Mouse (Mus musculus): Measurements from ENCODE around the gene Napsa. TPM values are rescaled to one million over a fixed set of nuclear protein-coding genes. Genes with fewer than 3 reads are reported as not detected.

Gene Napsa
- 13.7 and 52.5 TPM in 2 replicates for total RNA-seq (2012; rRNA removed)

DNA sequence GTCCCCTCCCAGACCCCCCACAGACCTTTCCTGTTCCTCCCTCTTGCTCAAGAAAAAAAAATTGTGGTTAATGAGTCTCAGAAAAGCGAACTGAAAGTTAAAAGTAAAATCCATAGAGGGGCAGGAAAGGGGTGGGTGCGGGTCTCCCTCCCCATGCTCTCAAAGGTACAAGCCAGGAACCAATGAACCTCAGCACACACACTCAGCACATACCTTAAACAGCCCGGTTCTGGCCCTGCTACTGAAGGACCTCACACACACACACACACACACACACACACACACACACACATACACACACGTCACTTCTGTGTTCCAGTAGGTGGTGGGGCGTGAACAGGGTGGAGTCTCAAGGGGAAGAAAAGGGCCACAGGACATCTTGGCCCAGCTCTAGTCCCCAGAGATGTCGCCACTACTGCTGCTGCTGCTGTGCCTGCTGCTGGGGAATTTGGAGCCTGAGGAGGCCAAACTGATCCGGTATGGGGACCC, at the start of gene Napsa:
Napsa (plus strand) TSS at position 168 of the 489 bp plus-strand sequence.
- H3K36me3 ChIP-seq (ENCODE audit: control insufficient read depth, insufficient read depth, low read length, poor library complexity, severe bottlenecking) = no peaks in the 10 kb centered on the region
- H3K9ac ChIP-seq (ENCODE audit: insufficient read depth, low read depth, low read length, poor library complexity, severe bottlenecking) = no peak within 1 kb of the TSS
- in situ Hi-C loops (cut with MboI; ENCODE audit: low sequenced_read_pairs in 2 of 2, unreplicated experiment in 2 of 2) = no loop called here
- TF ChIP-seq MAFK (IDR thresholded peaks at IDR 0.05; ENCODE audit: insufficient read depth, low read depth, low read length) = no peak
- no peak for TF ChIP-seq ZC3H11A (IDR thresholded peaks at IDR 0.05; ENCODE audit: borderline replicate concordance, low read depth, low read length)
- no peak for TF ChIP-seq HCFC1 (IDR thresholded peaks at IDR 0.05; ENCODE audit: borderline replicate concordance, insufficient read depth, low read length)
- TF ChIP-seq ZNF384 (IDR thresholded peaks at IDR 0.05; ENCODE audit: low read depth, low read length) = no peak
- no peak for TF ChIP-seq CHD2 (IDR thresholded peaks at IDR 0.05; ENCODE audit: low read depth, low read length)
- H3K4me1 ChIP-seq (ENCODE audit: control insufficient read depth in 2 of 2, insufficient read depth in 2 of 2, low read length in 2 of 2, poor library complexity in 1 of 2) = peaks cover 0 to 22% of the 10 kb centered on the region in 2 experiments; a peak in 2 of 4 replicates
- no peak within 1 kb of the TSS for H3K27ac ChIP-seq (ENCODE audit: insufficient read depth, low read depth, low read length, poor library complexity, severe bottlenecking)
- DNase-seq (ENCODE audit: low read depth, low spot score) = no peak
- no peak within 1 kb of the TSS for H3K4me3 ChIP-seq (ENCODE audit: insufficient read depth in 1 of 2, low read depth in 1 of 2, low read length in 2 of 2, poor library complexity in 1 of 2, severe bottlenecking in 1 of 2)
- H3K9me3 ChIP-seq (ENCODE audit: control insufficient read depth, insufficient read depth, low read depth, low read length) = no peaks in the 10 kb centered on the region

DNA sequence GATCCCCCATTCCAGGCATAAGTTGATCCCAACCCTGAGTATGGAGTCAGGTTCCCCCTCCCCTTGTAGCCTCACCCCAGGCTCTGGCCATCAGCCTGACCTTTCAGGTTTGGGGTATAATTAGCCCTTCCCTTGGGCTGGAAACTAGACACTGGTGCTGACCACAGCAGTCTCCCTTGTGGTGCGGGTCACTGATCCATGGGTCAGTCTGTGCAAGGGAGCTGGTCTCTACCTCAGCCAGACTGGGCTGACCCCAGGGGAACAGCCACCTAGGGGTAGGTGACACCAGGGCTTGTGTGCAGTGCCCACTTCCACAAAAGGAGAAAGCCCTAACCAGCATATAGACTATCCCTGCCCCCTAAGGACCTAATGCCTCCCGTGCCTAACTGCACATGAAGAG, 49.1 kb upstream of the Napsa start:
- TF ChIP-seq ZNF384 (IDR thresholded peaks at IDR 0.05; ENCODE audit: low read depth, low read length) = no peak
- TF ChIP-seq ZC3H11A (IDR thresholded peaks at IDR 0.05; ENCODE audit: borderline replicate concordance, low read depth, low read length) = no peak
- TF ChIP-seq MAFK (IDR thresholded peaks at IDR 0.05; ENCODE audit: insufficient read depth, low read depth, low read length) = no peak
- no peak for TF ChIP-seq HCFC1 (IDR thresholded peaks at IDR 0.05; ENCODE audit: borderline replicate concordance, insufficient read depth, low read length)
- no peak for TF ChIP-seq CHD2 (IDR thresholded peaks at IDR 0.05; ENCODE audit: low read depth, low read length)
- in situ Hi-C loops (cut with MboI; ENCODE audit: low sequenced_read_pairs in 2 of 2, unreplicated experiment in 2 of 2) = no loop called here
- Histone ChIP-seq H3K36me3 (ENCODE audit: control insufficient read depth, insufficient read depth, low read length, poor library complexity, severe bottlenecking) (no peaks in the 10 kb centered on the region), H3K4me1 (ENCODE audit: control insufficient read depth in 2 of 2, insufficient read depth in 2 of 2, low read length in 2 of 2, poor library complexity in 1 of 2) (peaks cover 3 to 27% of the 10 kb centered on the region in 2 experiments; a peak in 2 of 4 replicates), H3K4me3 (ENCODE audit: insufficient read depth in 1 of 2, low read depth in 1 of 2, low read length in 2 of 2, poor library complexity in 1 of 2, severe bottlenecking in 1 of 2) (no peak overlapping the region), H3K27ac (ENCODE audit: insufficient read depth, low read depth, low read length, poor library complexity, severe bottlenecking) (no peak overlapping the region), H3K9me3 (ENCODE audit: control insufficient read depth, insufficient read depth, low read depth, low read length) (no peaks in the 10 kb centered on the region), H3K9ac (ENCODE audit: insufficient read depth, low read depth, low read length, poor library complexity, severe bottlenecking) (no peak overlapping the region)
- no peak for DNase-seq (ENCODE audit: low read depth, low spot score)

DNA sequence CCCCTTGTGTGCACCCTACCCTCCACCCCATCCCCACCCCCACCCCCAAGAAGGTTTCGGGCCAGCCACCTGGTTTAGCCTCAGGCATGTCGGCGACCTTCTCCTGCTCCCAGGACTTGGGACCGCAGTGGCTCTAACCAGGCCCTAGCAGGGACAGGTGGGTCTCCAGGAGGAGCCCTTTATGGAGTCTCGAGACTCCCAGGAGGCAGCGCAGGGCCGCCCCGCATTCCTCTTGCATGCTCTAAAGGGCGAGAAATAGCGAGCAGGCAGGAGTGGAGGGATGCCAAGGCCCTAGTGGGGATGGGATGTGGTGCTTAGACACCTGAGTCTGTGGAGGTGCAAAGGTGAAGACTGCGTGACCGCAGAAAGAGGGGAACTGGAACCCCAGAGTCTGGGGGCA, 47.7 kb upstream of the Napsa start, which contains the start of gene Mybpc2:
Mybpc2 (minus strand) TSS at position 155 of the 400 bp plus-strand sequence.
- H3K27ac ChIP-seq (ENCODE audit: insufficient read depth, low read depth, low read length, poor library complexity, severe bottlenecking) = peak within 1 kb of the TSS; percentile 82
- peak within 1 kb of the TSS; percentile 56; the same call in 1 of the 2 replicates for H3K9ac ChIP-seq (ENCODE audit: insufficient read depth, low read depth, low read length, poor library complexity, severe bottlenecking)
- in situ Hi-C loops (cut with MboI; ENCODE audit: low sequenced_read_pairs in 2 of 2, unreplicated experiment in 2 of 2) = no loop called here
- H3K4me1 ChIP-seq (ENCODE audit: control insufficient read depth in 2 of 2, insufficient read depth in 2 of 2, low read length in 2 of 2, poor library complexity in 1 of 2) = peaks cover 7 to 40% of the 10 kb centered on the region in 2 experiments; a peak in 2 of 4 replicates
- DNase-seq (ENCODE audit: low read depth, low spot score) = no peak
- no peak for TF ChIP-seq ZC3H11A (IDR thresholded peaks at IDR 0.05; ENCODE audit: borderline replicate concordance, low read depth, low read length)
- no peak for TF ChIP-seq ZNF384 (IDR thresholded peaks at IDR 0.05; ENCODE audit: low read depth, low read length)
- TF ChIP-seq MAFK (IDR thresholded peaks at IDR 0.05; ENCODE audit: insufficient read depth, low read depth, low read length) = no peak
- no peak for TF ChIP-seq CHD2 (IDR thresholded peaks at IDR 0.05; ENCODE audit: low read depth, low read length)
- TF ChIP-seq HCFC1 (IDR thresholded peaks at IDR 0.05; ENCODE audit: borderline replicate concordance, insufficient read depth, low read length) = no peak
- H3K4me3 ChIP-seq (ENCODE audit: insufficient read depth in 1 of 2, low read depth in 1 of 2, low read length in 2 of 2, poor library complexity in 1 of 2, severe bottlenecking in 1 of 2) = peak within 1 kb of the TSS; percentile 32 to 42
- no peaks in the 10 kb centered on the region for H3K9me3 ChIP-seq (ENCODE audit: control insufficient read depth, insufficient read depth, low read depth, low read length)
- H3K36me3 ChIP-seq (ENCODE audit: control insufficient read depth, insufficient read depth, low read length, poor library complexity, severe bottlenecking) = no peaks in the 10 kb centered on the region

DNA sequence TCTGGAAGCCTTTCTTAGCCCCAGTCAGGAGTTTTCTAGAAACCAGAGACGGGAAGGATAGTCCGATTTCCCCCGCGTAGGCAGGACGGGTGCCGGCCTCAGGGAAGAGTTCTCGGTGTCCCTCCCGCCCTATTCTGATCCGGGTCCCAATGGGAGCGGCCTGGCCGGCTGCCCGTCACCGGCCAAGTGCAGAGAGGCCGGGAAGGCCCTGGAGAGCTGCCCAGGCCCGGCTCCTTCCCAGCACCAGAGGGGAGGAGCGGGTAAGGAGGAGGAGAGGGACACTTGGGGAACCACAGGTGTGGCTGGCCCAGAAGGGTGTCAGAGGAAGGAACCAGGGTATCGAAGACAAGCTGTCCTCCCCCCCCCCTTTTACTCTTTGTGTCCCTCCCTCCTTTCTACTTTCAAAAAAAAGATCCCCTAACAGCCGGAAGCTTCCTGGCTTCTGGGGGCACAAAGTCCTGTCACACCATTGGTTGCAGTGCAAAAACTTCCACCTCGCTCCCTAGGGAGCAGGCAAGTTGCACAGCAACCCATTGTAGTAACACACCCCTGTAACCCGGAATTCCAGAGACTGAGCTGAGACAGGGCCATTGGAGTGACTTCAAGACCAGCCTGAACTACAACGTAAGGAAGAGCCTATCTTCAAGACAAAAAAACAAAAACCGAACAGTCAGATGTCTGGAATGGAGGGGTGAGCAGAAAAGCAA, 46.9 kb upstream of the Napsa start:
- TF ChIP-seq ZNF384 (IDR thresholded peaks at IDR 0.05; ENCODE audit: low read depth, low read length) (peak; percentile 89), MAFK (IDR thresholded peaks at IDR 0.05; ENCODE audit: insufficient read depth, low read depth, low read length) (no peak)
- in situ Hi-C loops (cut with MboI; ENCODE audit: low sequenced_read_pairs in 2 of 2, unreplicated experiment in 2 of 2) = no loop called here
- no peak for DNase-seq (ENCODE audit: low read depth, low spot score)
- Histone ChIP-seq H3K4me3 (ENCODE audit: insufficient read depth in 1 of 2, low read depth in 1 of 2, low read length in 2 of 2, poor library complexity in 1 of 2, severe bottlenecking in 1 of 2) (peak overlapping the region; percentile 32 to 42), H3K27ac (ENCODE audit: insufficient read depth, low read depth, low read length, poor library complexity, severe bottlenecking) (peak overlapping the region; percentile 82), H3K36me3 (ENCODE audit: control insufficient read depth, insufficient read depth, low read length, poor library complexity, severe bottlenecking) (no peaks in the 10 kb centered on the region), H3K9ac (ENCODE audit: insufficient read depth, low read depth, low read length, poor library complexity, severe bottlenecking) (peak overlapping the region; percentile 56; the same call in 1 of the 2 replicates), H3K9me3 (ENCODE audit: control insufficient read depth, insufficient read depth, low read depth, low read length) (no peaks in the 10 kb centered on the region), H3K4me1 (ENCODE audit: control insufficient read depth in 2 of 2, insufficient read depth in 2 of 2, low read length in 2 of 2, poor library complexity in 1 of 2) (peaks cover 10 to 43% of the 10 kb centered on the region in 2 experiments; a peak in 2 of 4 replicates)
